Mouse (Mus musculus): ENCODE data around the gene Tcstv1.
"Not testable (repeated sequence)": the region's sequence is repeated elsewhere in the genome, so short reads cannot be mapped to it uniquely, and the experiment has no call there.

Gene Tcstv1

DNA sequence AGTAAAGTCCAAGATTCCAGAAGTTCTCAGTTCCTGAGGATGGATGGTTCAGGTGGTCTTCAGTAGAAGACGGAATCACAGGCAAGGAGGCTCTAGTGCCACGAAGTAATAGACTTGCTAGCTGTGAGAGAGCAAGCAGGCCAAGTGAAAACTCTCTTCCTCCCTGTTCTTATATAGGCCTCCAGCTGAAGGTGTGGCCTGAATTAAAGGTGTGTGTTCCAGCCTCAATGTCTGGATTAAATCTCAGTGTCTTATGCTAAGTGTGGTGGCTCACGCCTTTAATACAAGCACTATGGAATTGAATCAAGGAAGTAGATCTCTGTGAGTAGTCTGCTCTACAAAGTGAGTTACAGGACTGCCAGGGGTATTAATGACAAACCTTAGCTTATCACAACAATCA is at the start of gene Tcstv1:
TSS of gene Tcstv1 (minus strand) at position 101 of the 400 bp plus-strand sequence.
- not testable (repeated sequence) for DNase-seq

GRCm38 (mm10) chr13:119929172-119929571 is 34.6 kb upstream of the Tcstv1 start, which contains the start of gene Gm21761:
Gene Gm21761 (minus strand): TSS chr13:119929272.
- not testable (repeated sequence) for DNase-seq

DNA sequence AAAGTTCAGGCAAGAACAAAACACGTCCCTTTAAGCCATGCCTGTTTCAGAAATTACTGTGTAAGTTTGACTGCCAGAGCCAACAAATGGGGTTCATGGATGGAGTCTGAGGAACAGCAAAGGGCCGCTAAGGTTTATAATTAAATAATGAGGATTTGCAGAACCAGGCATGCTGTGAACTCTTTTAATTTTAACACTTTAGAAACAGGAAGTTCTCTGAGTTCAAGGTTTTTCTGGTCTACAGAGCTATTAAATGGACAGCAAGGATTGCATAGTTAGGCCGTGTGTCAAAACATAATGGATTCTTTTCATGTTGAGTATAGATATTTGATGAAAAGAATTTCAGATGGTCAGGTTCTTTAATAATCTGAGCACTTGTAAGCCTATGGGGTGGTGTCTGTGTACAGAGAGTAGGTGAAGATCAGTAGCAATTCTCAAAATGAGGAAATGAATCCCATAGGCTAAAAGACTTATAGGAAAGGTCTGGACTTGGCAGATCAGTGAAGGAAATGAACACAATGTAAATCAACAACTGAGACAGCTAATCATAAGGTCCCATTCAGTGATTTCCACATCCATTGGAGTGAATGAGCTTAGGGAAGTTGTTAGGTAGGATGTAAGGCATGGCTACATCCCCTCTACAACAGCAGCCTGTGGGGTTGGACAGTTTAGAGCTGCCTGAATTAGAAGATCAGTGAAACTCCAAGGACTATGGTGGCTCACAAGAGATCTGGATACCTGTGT is 30.2 kb upstream of the Tcstv1 start:
- not testable (repeated sequence) for DNase-seq

- DNase-seq = not testable (repeated sequence)
These were observed 22.6 kb upstream of the Tcstv1 start for GRCm38 (mm10) chr13:119916966-119917722.

DNA sequence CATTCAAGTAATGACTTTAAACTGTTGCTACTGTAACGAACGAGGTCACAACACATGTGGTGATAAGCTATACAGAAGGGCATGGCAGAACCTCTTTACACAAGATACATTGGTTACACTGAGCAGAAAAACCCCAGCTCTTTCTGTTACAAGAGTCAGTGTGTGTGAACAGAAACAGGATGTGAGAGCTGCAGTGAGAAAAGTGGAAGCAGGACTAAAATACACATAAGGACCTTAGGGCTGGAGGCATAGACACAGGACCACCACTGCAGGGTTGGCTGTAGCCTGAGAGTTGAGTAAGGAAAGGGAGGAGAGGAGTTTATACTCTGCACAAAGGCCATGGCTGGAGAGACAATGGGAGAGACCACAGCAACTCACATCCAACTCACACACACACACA is 21.9 kb upstream of the Tcstv1 start:
- DNase-seq = not testable (repeated sequence)

- DNase-seq = not testable (repeated sequence)
These were observed 4.0 kb upstream of the Tcstv1 start for GRCm38 (mm10) chr13:119898549-119898948.

DNA sequence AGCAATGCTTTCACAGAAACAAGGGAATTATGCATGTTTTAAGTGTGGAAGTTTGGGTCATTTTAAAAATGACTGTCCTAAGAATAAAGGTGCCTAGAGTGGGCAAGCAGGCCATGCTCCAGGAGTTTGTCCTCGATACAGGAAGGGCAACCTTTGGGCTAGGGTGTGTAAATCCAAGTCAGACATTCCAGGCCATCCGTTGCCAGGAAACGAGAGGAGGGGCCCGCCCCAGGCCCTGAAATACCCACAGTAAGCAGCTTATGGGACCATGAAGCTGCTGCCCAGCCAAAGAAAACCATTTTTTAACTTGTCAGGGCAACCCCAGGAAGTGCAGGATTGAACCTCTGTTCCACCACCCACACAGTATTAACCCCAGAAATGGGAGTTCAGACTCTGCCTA is 7.7 kb downstream of the Tcstv1 start:
- DNase-seq = not testable (repeated sequence)

DNA sequence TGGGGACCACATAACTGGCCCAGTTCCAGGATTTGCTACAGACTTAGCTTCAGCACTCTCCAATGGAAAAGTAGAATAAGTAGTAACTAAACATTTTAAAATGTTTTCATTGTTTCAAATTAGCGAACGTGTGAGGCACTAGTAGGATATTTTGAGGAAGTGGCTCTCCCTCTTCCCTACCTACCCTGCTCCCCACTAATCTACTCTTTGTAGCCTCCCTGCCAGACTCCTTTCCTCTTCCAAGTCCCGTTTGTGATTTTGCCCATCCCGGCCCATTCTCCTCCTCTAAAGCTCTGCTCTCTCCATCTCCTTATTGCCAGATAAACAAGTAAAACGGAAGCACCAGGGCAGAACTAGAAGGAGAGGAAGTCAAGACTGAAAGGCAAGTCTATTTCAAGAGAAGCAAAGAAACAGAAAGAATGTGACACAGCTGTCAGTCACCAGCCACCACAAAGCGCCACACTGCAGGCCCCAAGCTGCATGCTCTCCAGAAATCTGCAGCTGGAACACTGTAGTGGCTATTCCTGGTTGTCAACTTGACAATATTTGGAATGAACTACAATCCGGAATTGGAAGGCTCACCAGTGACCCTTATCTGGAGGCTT is 30.1 kb downstream of the Tcstv1 start:
- DNase-seq = not testable (repeated sequence)

- DNase-seq = not testable (repeated sequence)
These were observed 32.2 kb downstream of the Tcstv1 start for GRCm38 (mm10) chr13:119862399-119862798.
